Mouse (Mus musculus): Measurements from ENCODE around the gene Irgc1. TPM values are rescaled to one million over a fixed set of nuclear protein-coding genes. Genes with fewer than 3 reads are reported as not detected.
"Not testable (repeated sequence)": the region's sequence is repeated elsewhere in the genome, so short reads cannot be mapped to it uniquely, and the experiment has no call there.

Irgc1 gene
- polyA plus RNA-seq (2011; ENCODE audit: insufficient read length, low read depth, missing spikeins), result not detected in 2 replicates

GRCm38 (mm10) chr7:24451855-24452311 lies at the start of gene Irgc1:
Irgc1 (minus strand) TSS chr7:24452297.
- H3K27ac ChIP-seq (ENCODE audit: insufficient read depth, low read length), result no peak within 1 kb of the TSS
- TF ChIP-seq POLR2A (IDR thresholded peaks at IDR 0.05; ENCODE audit: low read depth, low read length) (no peak), CTCF (IDR thresholded peaks at IDR 0.05; ENCODE audit: borderline replicate concordance, insufficient read depth, low read length) (no peak)
- H3K4me3 ChIP-seq (ENCODE audit: insufficient read depth, low read length), result no peak within 1 kb of the TSS
- H3K4me1 ChIP-seq (ENCODE audit: control insufficient read depth, insufficient read depth, low read length), result 0 out of 2 replicates have a peak, but pooled peaks cover 6% of the 10 kb centered on the region

- Histone ChIP-seq H3K4me1 (ENCODE audit: control insufficient read depth, insufficient read depth, low read length) (peaks cover 3% of the 10 kb centered on the region; the same call in 1 of the 2 replicates), H3K4me3 (ENCODE audit: insufficient read depth, low read length) (no peak overlapping the region), H3K27ac (ENCODE audit: insufficient read depth, low read length) (no peak overlapping the region)
- TF ChIP-seq CTCF (IDR thresholded peaks at IDR 0.05; ENCODE audit: borderline replicate concordance, insufficient read depth, low read length), result peak; percentile 53; the same call in 1 of the 2 replicates
- no peak for TF ChIP-seq POLR2A (IDR thresholded peaks at IDR 0.05; ENCODE audit: low read depth, low read length)
Measured at GRCm38 (mm10) chr7:24501492-24501891, 49.4 kb upstream of the Irgc1 start.

GRCm38 (mm10) chr7:24500929-24501328 lies 48.8 kb upstream of the Irgc1 start:
- Histone ChIP-seq H3K4me1 (ENCODE audit: control insufficient read depth, insufficient read depth, low read length) (peaks cover 3% of the 10 kb centered on the region; the same call in 1 of the 2 replicates), H3K4me3 (ENCODE audit: insufficient read depth, low read length) (no peak overlapping the region), H3K27ac (ENCODE audit: insufficient read depth, low read length) (no peak overlapping the region)
- TF ChIP-seq POLR2A (IDR thresholded peaks at IDR 0.05; ENCODE audit: low read depth, low read length) (no peak), CTCF (IDR thresholded peaks at IDR 0.05; ENCODE audit: borderline replicate concordance, insufficient read depth, low read length) (peak; percentile 17; the same call in 1 of the 2 replicates)

GRCm38 (mm10) chr7:24499856-24500577 lies 47.9 kb upstream of the Irgc1 start:
- no peak overlapping the region for H3K4me3 ChIP-seq (ENCODE audit: insufficient read depth, low read length)
- H3K27ac ChIP-seq (ENCODE audit: insufficient read depth, low read length), result no peak overlapping the region
- no peak for TF ChIP-seq CTCF (IDR thresholded peaks at IDR 0.05; ENCODE audit: borderline replicate concordance, insufficient read depth, low read length)
- TF ChIP-seq POLR2A (IDR thresholded peaks at IDR 0.05; ENCODE audit: low read depth, low read length), result no peak
- no peaks in the 10 kb centered on the region for H3K4me1 ChIP-seq (ENCODE audit: control insufficient read depth, insufficient read depth, low read length)

- Histone ChIP-seq H3K4me1 (ENCODE audit: control insufficient read depth, insufficient read depth, low read length) (no peaks in the 10 kb centered on the region), H3K27ac (ENCODE audit: insufficient read depth, low read length) (no peak overlapping the region), H3K4me3 (ENCODE audit: insufficient read depth, low read length) (no peak overlapping the region)
- TF ChIP-seq CTCF (IDR thresholded peaks at IDR 0.05; ENCODE audit: borderline replicate concordance, insufficient read depth, low read length) (no peak), POLR2A (IDR thresholded peaks at IDR 0.05; ENCODE audit: low read depth, low read length) (no peak)
Measured at GRCm38 (mm10) chr7:24488303-24488702, 36.2 kb upstream of the Irgc1 start.

- Histone ChIP-seq H3K4me1 (ENCODE audit: control insufficient read depth, insufficient read depth, low read length) (no peaks in the 10 kb centered on the region), H3K4me3 (ENCODE audit: insufficient read depth, low read length) (no peak overlapping the region), H3K27ac (ENCODE audit: insufficient read depth, low read length) (no peak overlapping the region)
- no peak for TF ChIP-seq CTCF (IDR thresholded peaks at IDR 0.05; ENCODE audit: borderline replicate concordance, insufficient read depth, low read length)
- no peak for TF ChIP-seq POLR2A (IDR thresholded peaks at IDR 0.05; ENCODE audit: low read depth, low read length)
Measured at GRCm38 (mm10) chr7:24487403-24487802, 35.3 kb upstream of the Irgc1 start.

GRCm38 (mm10) chr7:24486654-24487130 lies 34.6 kb upstream of the Irgc1 start:
- no peaks in the 10 kb centered on the region for H3K4me1 ChIP-seq (ENCODE audit: control insufficient read depth, insufficient read depth, low read length)
- TF ChIP-seq CTCF (IDR thresholded peaks at IDR 0.05; ENCODE audit: borderline replicate concordance, insufficient read depth, low read length), result no peak
- TF ChIP-seq POLR2A (IDR thresholded peaks at IDR 0.05; ENCODE audit: low read depth, low read length), result no peak
- H3K4me3 ChIP-seq (ENCODE audit: insufficient read depth, low read length), result no peak overlapping the region
- no peak overlapping the region for H3K27ac ChIP-seq (ENCODE audit: insufficient read depth, low read length)

GRCm38 (mm10) chr7:24485481-24485880 lies 33.4 kb upstream of the Irgc1 start:
- Histone ChIP-seq H3K27ac (ENCODE audit: insufficient read depth, low read length) (no peak overlapping the region), H3K4me1 (ENCODE audit: control insufficient read depth, insufficient read depth, low read length) (peaks cover 4% of the 10 kb centered on the region; the same call in 1 of the 2 replicates), H3K4me3 (ENCODE audit: insufficient read depth, low read length) (no peak overlapping the region)
- no peak for TF ChIP-seq CTCF (IDR thresholded peaks at IDR 0.05; ENCODE audit: borderline replicate concordance, insufficient read depth, low read length)
- no peak for TF ChIP-seq POLR2A (IDR thresholded peaks at IDR 0.05; ENCODE audit: low read depth, low read length)

- H3K4me1 ChIP-seq (ENCODE audit: control insufficient read depth, insufficient read depth, low read length); H3K4me3 ChIP-seq (ENCODE audit: insufficient read depth, low read length); H3K27ac ChIP-seq (ENCODE audit: insufficient read depth, low read length): not testable (repeated sequence)
Measured at GRCm38 (mm10) chr7:24483291-24483690, 31.2 kb upstream of the Irgc1 start.

All from embryonic fibroblast, embryonic 13.5 days (primary cell).